Mouse (Mus musculus): ENCODE measurements around the gene Zfp184. TPM values are rescaled to one million over a fixed set of nuclear protein-coding genes. Genes with fewer than 3 reads are reported as not detected.

The Zfp184 gene
- polyA plus RNA-seq, 1 experiment, result 0.44 TPM

- Histone ChIP-seq H3K4me1 (ENCODE audit: control insufficient read depth, insufficient read depth, low read length) (no peaks in the 10 kb centered on the region), H3K4me3 (ENCODE audit: insufficient read depth, low read depth, low read length) (no peak overlapping the region), H3K27me3 (replicated peaks; ENCODE audit: control insufficient read depth, insufficient read depth, low read length) (peaks cover 1% of the 10 kb centered on the region; the same call in 1 of the 2 replicates), H3K36me3 (ENCODE audit: control insufficient read depth, insufficient read depth, low read length) (no peaks in the 10 kb centered on the region), H3K27ac (ENCODE audit: insufficient read depth, low read depth, low read length) (no peak overlapping the region)
- TF ChIP-seq CTCF (conservative IDR thresholded peaks at IDR 0.05; ENCODE audit: insufficient read depth, insufficient read length, low read depth, low read length) (no peak), POLR2A (IDR thresholded peaks at IDR 0.05; ENCODE audit: low read depth, low read length) (no peak)
- DNase-seq, result no peak
These were observed 21.5 kb upstream of the Zfp184 start for GRCm38 (mm10) chr13:21923417-21923816.

- H3K27me3 ChIP-seq (replicated peaks; ENCODE audit: control insufficient read depth, insufficient read depth, low read length), result no peaks in the 10 kb centered on the region; the same call in 1 of the 2 replicates
- TF ChIP-seq CTCF (conservative IDR thresholded peaks at IDR 0.05; ENCODE audit: insufficient read depth, insufficient read length, low read depth, low read length) (no peak), POLR2A (IDR thresholded peaks at IDR 0.05; ENCODE audit: low read depth, low read length) (no peak)
- H3K27ac ChIP-seq (ENCODE audit: insufficient read depth, low read depth, low read length), result no peak overlapping the region
- no peaks in the 10 kb centered on the region for H3K4me1 ChIP-seq (ENCODE audit: control insufficient read depth, insufficient read depth, low read length)
- H3K4me3 ChIP-seq (ENCODE audit: insufficient read depth, low read depth, low read length), result no peak overlapping the region
- WGBS, result 35% methylated on average over 21 of the region's 21 CpGs
- H3K36me3 ChIP-seq (ENCODE audit: control insufficient read depth, insufficient read depth, low read length), result no peaks in the 10 kb centered on the region
- no peak for DNase-seq
These were observed 20.1 kb upstream of the Zfp184 start for GRCm38 (mm10) chr13:21924734-21925335.

GRCm38 (mm10) chr13:21930981-21931380 is 13.9 kb upstream of the Zfp184 start:
- no peaks in the 10 kb centered on the region for H3K36me3 ChIP-seq (ENCODE audit: control insufficient read depth, insufficient read depth, low read length)
- no peak for DNase-seq
- no peaks in the 10 kb centered on the region for H3K4me1 ChIP-seq (ENCODE audit: control insufficient read depth, insufficient read depth, low read length)
- no peak overlapping the region for H3K4me3 ChIP-seq (ENCODE audit: insufficient read depth, low read depth, low read length)
- TF ChIP-seq CTCF (conservative IDR thresholded peaks at IDR 0.05; ENCODE audit: insufficient read depth, insufficient read length, low read depth, low read length) (no peak), POLR2A (IDR thresholded peaks at IDR 0.05; ENCODE audit: low read depth, low read length) (no peak)
- H3K27me3 ChIP-seq (replicated peaks; ENCODE audit: control insufficient read depth, insufficient read depth, low read length), result no peaks in the 10 kb centered on the region
- no peak overlapping the region for H3K27ac ChIP-seq (ENCODE audit: insufficient read depth, low read depth, low read length)
- 63% methylated on average over 10 of the region's 10 CpGs for WGBS

- Histone ChIP-seq H3K4me1 (ENCODE audit: control insufficient read depth, insufficient read depth, low read length) (no peaks in the 10 kb centered on the region), H3K27me3 (replicated peaks; ENCODE audit: control insufficient read depth, insufficient read depth, low read length) (no peaks in the 10 kb centered on the region), H3K36me3 (ENCODE audit: control insufficient read depth, insufficient read depth, low read length) (no peaks in the 10 kb centered on the region), H3K27ac (ENCODE audit: insufficient read depth, low read depth, low read length) (no peak overlapping the region), H3K4me3 (ENCODE audit: insufficient read depth, low read depth, low read length) (no peak overlapping the region)
- WGBS, result 90% methylated on average over 6 of the region's 6 CpGs
- DNase-seq, result no peak
- no peak for TF ChIP-seq POLR2A (IDR thresholded peaks at IDR 0.05; ENCODE audit: low read depth, low read length)
- TF ChIP-seq CTCF (conservative IDR thresholded peaks at IDR 0.05; ENCODE audit: insufficient read depth, insufficient read length, low read depth, low read length), result no peak
These were observed 13.2 kb upstream of the Zfp184 start for GRCm38 (mm10) chr13:21931740-21932139.

- Histone ChIP-seq H3K27me3 (replicated peaks; ENCODE audit: control insufficient read depth, insufficient read depth, low read length) (no peaks in the 10 kb centered on the region), H3K4me1 (ENCODE audit: control insufficient read depth, insufficient read depth, low read length) (no peaks in the 10 kb centered on the region), H3K4me3 (ENCODE audit: insufficient read depth, low read depth, low read length) (no peak overlapping the region), H3K36me3 (ENCODE audit: control insufficient read depth, insufficient read depth, low read length) (no peaks in the 10 kb centered on the region), H3K27ac (ENCODE audit: insufficient read depth, low read depth, low read length) (no peak overlapping the region)
- 50% methylated on average over 28 of the region's 28 CpGs for WGBS
- peak; percentile 11 for DNase-seq
- no peak for TF ChIP-seq POLR2A (IDR thresholded peaks at IDR 0.05; ENCODE audit: low read depth, low read length)
- TF ChIP-seq CTCF (conservative IDR thresholded peaks at IDR 0.05; ENCODE audit: insufficient read depth, insufficient read length, low read depth, low read length), result no peak
These were observed 11.0 kb upstream of the Zfp184 start for GRCm38 (mm10) chr13:21933626-21934548.

- Histone ChIP-seq H3K4me1 (ENCODE audit: control insufficient read depth, insufficient read depth, low read length) (no peaks in the 10 kb centered on the region), H3K27ac (ENCODE audit: insufficient read depth, low read depth, low read length) (no peak overlapping the region), H3K27me3 (replicated peaks; ENCODE audit: control insufficient read depth, insufficient read depth, low read length) (no peaks in the 10 kb centered on the region), H3K36me3 (ENCODE audit: control insufficient read depth, insufficient read depth, low read length) (no peaks in the 10 kb centered on the region), H3K4me3 (ENCODE audit: insufficient read depth, low read depth, low read length) (no peak overlapping the region)
- DNase-seq, result peak; percentile 66
- WGBS, result 34% methylated on average over 17 of the region's 17 CpGs
- TF ChIP-seq POLR2A (IDR thresholded peaks at IDR 0.05; ENCODE audit: low read depth, low read length), result no peak
- no peak for TF ChIP-seq CTCF (conservative IDR thresholded peaks at IDR 0.05; ENCODE audit: insufficient read depth, insufficient read length, low read depth, low read length)
These were observed 9.7 kb upstream of the Zfp184 start for GRCm38 (mm10) chr13:21934982-21935791.
